Mouse (Mus musculus): ENCODE data around the gene Vps13c. TPM values are rescaled to one million over a fixed set of nuclear protein-coding genes. Genes with fewer than 3 reads are reported as not detected.
A peak's percentile ranks its signal among the peaks of the same experiment; 100 is the strongest.

Vps13c gene
- polyA plus RNA-seq, 1 experiment from 2014 or later, result 3.9 TPM

- 94% methylated on average over 5 of the region's 5 CpGs for WGBS
- Histone ChIP-seq H3K4me2 (replicated peaks) (no peak overlapping the region), H3K4me1 (no peaks in the 10 kb centered on the region), H3K27me3 (no peaks in the 10 kb centered on the region), H3K27ac (replicated peaks) (no peak overlapping the region), H3K36me3 (peaks cover 21% of the 10 kb centered on the region), H3K9ac (no peak overlapping the region), H3K9me3 (replicated peaks) (no peaks in the 10 kb centered on the region), H3K4me3 (replicated peaks) (no peak overlapping the region)
- no peak for ATAC-seq (ENCODE audit: insufficient number of reproducible peaks, low FRiP score, low TSS enrichment, low read depth)
These were observed 121.8 kb downstream of the Vps13c start for GRCm38 (mm10) chr9:67961953-67962352.

GRCm38 (mm10) chr9:67965889-67966288, 125.7 kb downstream of the Vps13c start:
- peaks cover 18% of the 10 kb centered on the region for H3K36me3 ChIP-seq
- WGBS, result 75% methylated on average over 14 of the region's 14 CpGs

GRCm38 (mm10) chr9:67967011-67967410, 126.8 kb downstream of the Vps13c start:
- no peak overlapping the region for H3K27ac ChIP-seq (replicated peaks)
- no peak overlapping the region for H3K4me2 ChIP-seq (replicated peaks)
- H3K4me3 ChIP-seq (replicated peaks), result no peak overlapping the region
- H3K9me3 ChIP-seq (replicated peaks), result no peaks in the 10 kb centered on the region
- WGBS, result 67% methylated on average over 3 of the region's 3 CpGs
- no peak overlapping the region for H3K9ac ChIP-seq
- H3K36me3 ChIP-seq, result peaks cover 16% of the 10 kb centered on the region
- ATAC-seq (ENCODE audit: insufficient number of reproducible peaks, low FRiP score, low TSS enrichment, low read depth), result no peak
- H3K27me3 ChIP-seq, result no peaks in the 10 kb centered on the region
- no peaks in the 10 kb centered on the region for H3K4me1 ChIP-seq

More at GRCm38 (mm10) chr9:67965889-67966288, 125.7 kb downstream of the Vps13c start:
- ATAC-seq (ENCODE audit: insufficient number of reproducible peaks, low FRiP score, low TSS enrichment, low read depth), result no peak
- H3K4me2 ChIP-seq (replicated peaks), result no peak overlapping the region
- no peak overlapping the region for H3K27ac ChIP-seq (replicated peaks)
- H3K27me3 ChIP-seq, result no peaks in the 10 kb centered on the region
- no peak overlapping the region for H3K4me3 ChIP-seq (replicated peaks)
- H3K9ac ChIP-seq, result no peak overlapping the region
- no peaks in the 10 kb centered on the region for H3K9me3 ChIP-seq (replicated peaks)
- H3K4me1 ChIP-seq, result no peaks in the 10 kb centered on the region

- Histone ChIP-seq H3K4me3 (replicated peaks) (no peak overlapping the region), H3K9me3 (replicated peaks) (no peaks in the 10 kb centered on the region), H3K9ac (no peak overlapping the region), H3K4me1 (no peaks in the 10 kb centered on the region), H3K27ac (replicated peaks) (no peak overlapping the region), H3K4me2 (replicated peaks) (no peak overlapping the region), H3K36me3 (peaks cover 9% of the 10 kb centered on the region; the same call in 1 of the 2 replicates), H3K27me3 (no peaks in the 10 kb centered on the region)
- no peak for ATAC-seq (ENCODE audit: insufficient number of reproducible peaks, low FRiP score, low TSS enrichment, low read depth)
- WGBS, result 38% methylated on average over 6 of the region's 6 CpGs
These were observed 133.3 kb downstream of the Vps13c start for GRCm38 (mm10) chr9:67973451-67973850.

- Histone ChIP-seq H3K4me2 (replicated peaks) (no peak overlapping the region), H3K4me3 (replicated peaks) (no peak overlapping the region), H3K27me3 (no peaks in the 10 kb centered on the region), H3K27ac (replicated peaks) (no peak overlapping the region), H3K9me3 (replicated peaks) (no peaks in the 10 kb centered on the region), H3K36me3 (peaks cover 9% of the 10 kb centered on the region; the same call in 1 of the 2 replicates), H3K9ac (no peak overlapping the region), H3K4me1 (no peaks in the 10 kb centered on the region)
- ATAC-seq (ENCODE audit: insufficient number of reproducible peaks, low FRiP score, low TSS enrichment, low read depth), result no peak
- 78% methylated on average over 9 of the region's 9 CpGs for WGBS
These were observed 135.3 kb downstream of the Vps13c start for GRCm38 (mm10) chr9:67975491-67975890.

GRCm38 (mm10) chr9:68006566-68006965, 166.4 kb downstream of the Vps13c start:
- H3K9me3 ChIP-seq (replicated peaks), result no peaks in the 10 kb centered on the region
- no peaks in the 10 kb centered on the region for H3K27me3 ChIP-seq
- H3K27ac ChIP-seq (replicated peaks), result no peak overlapping the region
- H3K4me1 ChIP-seq, result no peaks in the 10 kb centered on the region
- no peak overlapping the region for H3K4me2 ChIP-seq (replicated peaks)
- 92% methylated on average over 7 of the region's 7 CpGs for WGBS
- H3K9ac ChIP-seq, result no peak overlapping the region
- no peak for ATAC-seq (ENCODE audit: insufficient number of reproducible peaks, low FRiP score, low TSS enrichment, low read depth)
- H3K36me3 ChIP-seq, result no peaks in the 10 kb centered on the region
- no peak overlapping the region for H3K4me3 ChIP-seq (replicated peaks)

GRCm38 (mm10) chr9:68014991-68015396, 174.8 kb downstream of the Vps13c start:
- Histone ChIP-seq H3K27ac (replicated peaks) (0 out of 2 replicates have a peak overlapping the region, but pooled peaks have one; percentile 44), H3K4me3 (replicated peaks) (no peak overlapping the region), H3K9ac (no peak overlapping the region), H3K4me2 (replicated peaks) (peak overlapping the region; percentile 29), H3K4me1 (peaks cover 7% of the 10 kb centered on the region; the same call in 1 of the 2 replicates), H3K36me3 (no peaks in the 10 kb centered on the region), H3K9me3 (replicated peaks) (no peaks in the 10 kb centered on the region), H3K27me3 (peaks cover 12% of the 10 kb centered on the region)
- ATAC-seq (ENCODE audit: insufficient number of reproducible peaks, low FRiP score, low TSS enrichment, low read depth), result 0 out of 2 replicates have a peak, but pooled peaks have one; percentile 11
- 5% methylated on average over 11 of the region's 11 CpGs for WGBS

- H3K4me2 ChIP-seq (replicated peaks), result no peak overlapping the region
- H3K36me3 ChIP-seq, result no peaks in the 10 kb centered on the region
- peaks cover 7% of the 10 kb centered on the region; the same call in 1 of the 2 replicates for H3K4me1 ChIP-seq
- 0 out of 2 replicates have a peak, but pooled peaks have one; percentile 45 for ATAC-seq (ENCODE audit: insufficient number of reproducible peaks, low FRiP score, low TSS enrichment, low read depth)
- no peaks in the 10 kb centered on the region for H3K9me3 ChIP-seq (replicated peaks)
- H3K27me3 ChIP-seq, result peaks cover 12% of the 10 kb centered on the region
- no peak overlapping the region for H3K27ac ChIP-seq (replicated peaks)
- WGBS, result 46% methylated on average over 5 of the region's 5 CpGs
- H3K9ac ChIP-seq, result no peak overlapping the region
- H3K4me3 ChIP-seq (replicated peaks), result no peak overlapping the region
These were observed 176.2 kb downstream of the Vps13c start for GRCm38 (mm10) chr9:68016255-68016954.

GRCm38 (mm10) chr9:68020776-68021365, 180.7 kb downstream of the Vps13c start:
- Histone ChIP-seq H3K27ac (replicated peaks) (no peak overlapping the region), H3K4me2 (replicated peaks) (no peak overlapping the region), H3K27me3 (peaks cover 10% of the 10 kb centered on the region), H3K9ac (no peak overlapping the region), H3K36me3 (no peaks in the 10 kb centered on the region), H3K4me3 (replicated peaks) (no peak overlapping the region), H3K4me1 (no peaks in the 10 kb centered on the region), H3K9me3 (replicated peaks) (no peaks in the 10 kb centered on the region)
- WGBS, result 79% methylated on average over 8 of the region's 8 CpGs
- no peak for ATAC-seq (ENCODE audit: insufficient number of reproducible peaks, low FRiP score, low TSS enrichment, low read depth)

- Histone ChIP-seq H3K4me1 (no peaks in the 10 kb centered on the region), H3K9ac (no peak overlapping the region), H3K4me2 (replicated peaks) (no peak overlapping the region), H3K27ac (replicated peaks) (no peak overlapping the region), H3K36me3 (no peaks in the 10 kb centered on the region), H3K9me3 (replicated peaks) (no peaks in the 10 kb centered on the region), H3K27me3 (peaks cover 4% of the 10 kb centered on the region; the same call in 1 of the 2 replicates), H3K4me3 (replicated peaks) (no peak overlapping the region)
- 62% methylated on average over 9 of the region's 9 CpGs for WGBS
- ATAC-seq (ENCODE audit: insufficient number of reproducible peaks, low FRiP score, low TSS enrichment, low read depth), result no peak
These were observed 182.3 kb downstream of the Vps13c start for GRCm38 (mm10) chr9:68022311-68023043.

- no peaks in the 10 kb centered on the region for H3K9me3 ChIP-seq (replicated peaks)
- H3K4me3 ChIP-seq (replicated peaks), result no peak overlapping the region
- H3K27ac ChIP-seq (replicated peaks), result no peak overlapping the region
- ATAC-seq (ENCODE audit: insufficient number of reproducible peaks, low FRiP score, low TSS enrichment, low read depth), result no peak
- no peaks in the 10 kb centered on the region for H3K4me1 ChIP-seq
- H3K4me2 ChIP-seq (replicated peaks), result no peak overlapping the region
- H3K9ac ChIP-seq, result no peak overlapping the region
- no peaks in the 10 kb centered on the region for H3K27me3 ChIP-seq
- WGBS, result 61% methylated on average over 4 of the region's 4 CpGs
- no peaks in the 10 kb centered on the region for H3K36me3 ChIP-seq
These were observed 188.4 kb downstream of the Vps13c start for GRCm38 (mm10) chr9:68028631-68029030.
